Mouse (Mus musculus): Measurements from ENCODE around the gene F11r.

Gene F11r

DNA sequence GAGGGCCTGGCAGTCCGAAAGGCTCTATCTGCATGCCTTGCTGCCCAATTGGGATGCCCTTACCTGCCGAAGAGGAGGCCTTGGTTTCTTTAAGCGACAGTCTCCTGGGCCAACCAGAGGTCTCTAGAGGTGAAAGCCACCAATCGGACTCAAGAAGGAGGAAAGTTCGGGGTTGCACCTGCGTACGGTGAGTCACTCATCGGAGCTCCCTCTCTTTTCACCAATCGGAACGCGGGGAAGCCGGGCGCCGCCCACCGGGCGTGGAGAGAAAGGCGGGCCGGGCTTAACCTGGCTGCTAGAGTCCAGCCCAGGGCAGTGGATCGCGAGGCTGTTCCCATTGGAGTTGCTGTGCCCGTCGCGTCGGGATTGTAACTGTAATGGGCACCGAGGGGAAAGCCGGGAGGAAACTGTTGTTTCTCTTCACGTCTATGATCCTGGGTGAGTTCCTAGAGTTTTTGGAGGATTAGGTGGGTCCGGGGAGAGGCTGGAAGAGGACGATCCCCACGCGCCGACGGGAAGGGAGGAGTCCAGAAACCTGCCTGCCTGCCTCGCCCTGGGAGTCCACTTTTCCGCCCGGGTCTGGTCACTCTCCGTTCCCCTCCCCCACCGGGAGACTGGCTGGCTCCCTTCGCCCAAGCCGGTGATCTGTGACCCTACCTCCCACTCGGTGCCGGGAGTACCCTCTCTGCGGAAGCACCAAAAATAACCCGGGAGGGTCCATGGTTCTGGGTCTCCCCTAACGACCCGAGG lies at the start of gene F11r:
Gene F11r (plus strand): TSS at position 272 of the 750 bp plus-strand sequence.
- Histone ChIP-seq H3K27me3 (ENCODE audit: control insufficient read depth, insufficient read depth, low read length, poor library complexity, severe bottlenecking) (peaks cover 3% of the 10 kb centered on the region), H3K36me3 (ENCODE audit: control insufficient read depth, insufficient read depth, low read length, poor library complexity, severe bottlenecking) (no peaks in the 10 kb centered on the region)
- DNase-seq (ENCODE audit: low read depth, low spot score): peak; percentile 72

DNA sequence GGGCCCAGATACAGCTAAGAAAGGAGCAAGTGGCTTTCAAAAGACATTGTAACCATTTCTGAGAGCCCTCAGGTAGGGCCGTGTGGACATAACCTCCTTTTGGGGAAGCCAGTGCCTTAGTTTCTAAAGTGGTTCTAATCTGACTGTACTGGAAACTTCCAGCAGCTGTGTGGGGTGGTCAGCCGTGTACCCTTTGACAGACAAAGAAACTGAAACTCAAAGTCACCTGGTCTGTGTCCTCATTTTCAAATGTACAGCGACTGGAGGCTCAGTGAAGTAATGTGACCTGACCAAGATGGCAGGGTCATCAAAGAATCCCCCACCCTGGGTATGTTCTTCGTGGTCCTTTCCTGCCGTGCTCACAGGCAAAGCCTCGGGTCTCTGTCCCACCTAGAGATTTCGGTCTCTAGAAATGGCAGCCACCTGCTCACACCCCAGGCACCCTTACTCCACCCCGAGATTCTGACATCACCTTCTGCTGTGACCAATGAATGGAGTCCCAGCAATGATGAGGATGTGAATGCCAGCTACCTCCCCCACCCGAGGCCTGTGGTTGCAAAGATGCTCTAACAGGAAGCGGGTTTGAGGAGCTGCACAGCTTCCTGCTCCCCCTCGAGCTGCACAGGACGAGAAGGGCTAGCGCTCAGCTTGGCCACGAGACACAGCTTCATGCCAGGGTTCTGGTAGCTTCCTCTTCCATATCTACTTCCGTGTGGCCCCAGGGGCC lies 48.8 kb upstream of the F11r start, which contains the start of gene Arhgap30:
Gene Arhgap30 (plus strand): TSS at position 579 of the 727 bp plus-strand sequence.
- Histone ChIP-seq H3K27me3 (ENCODE audit: control insufficient read depth, insufficient read depth, low read length, poor library complexity, severe bottlenecking) (no peaks in the 10 kb centered on the region), H3K36me3 (ENCODE audit: control insufficient read depth, insufficient read depth, low read length, poor library complexity, severe bottlenecking) (peaks cover 6% of the 10 kb centered on the region)
- peak; percentile 97 for DNase-seq (ENCODE audit: low read depth, low spot score)

DNA sequence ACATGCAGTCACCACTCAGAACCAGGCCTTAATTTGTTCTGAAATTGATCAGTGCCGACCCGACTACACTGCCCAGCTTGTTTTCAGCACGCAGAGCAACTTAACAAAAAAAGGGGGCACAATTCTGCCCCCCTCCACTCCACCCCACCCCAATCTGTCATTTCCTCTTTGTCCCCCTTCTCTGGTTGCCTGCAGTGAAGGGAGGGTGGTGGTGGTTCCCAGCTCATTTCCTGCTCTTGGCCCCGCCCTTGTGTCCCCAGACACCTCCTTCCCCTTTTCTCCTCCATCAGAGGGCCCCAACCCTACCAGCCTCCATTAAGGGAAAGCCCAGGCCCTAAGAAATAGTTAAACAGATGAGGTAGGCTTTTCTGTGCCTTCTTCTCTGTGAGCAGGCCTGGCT lies 47.2 kb upstream of the F11r start:
- Histone ChIP-seq H3K36me3 (ENCODE audit: control insufficient read depth, insufficient read depth, low read length, poor library complexity, severe bottlenecking) (peaks cover 13% of the 10 kb centered on the region), H3K27me3 (ENCODE audit: control insufficient read depth, insufficient read depth, low read length, poor library complexity, severe bottlenecking) (no peaks in the 10 kb centered on the region)
- DNase-seq (ENCODE audit: low read depth, low spot score): peak; percentile 94

DNA sequence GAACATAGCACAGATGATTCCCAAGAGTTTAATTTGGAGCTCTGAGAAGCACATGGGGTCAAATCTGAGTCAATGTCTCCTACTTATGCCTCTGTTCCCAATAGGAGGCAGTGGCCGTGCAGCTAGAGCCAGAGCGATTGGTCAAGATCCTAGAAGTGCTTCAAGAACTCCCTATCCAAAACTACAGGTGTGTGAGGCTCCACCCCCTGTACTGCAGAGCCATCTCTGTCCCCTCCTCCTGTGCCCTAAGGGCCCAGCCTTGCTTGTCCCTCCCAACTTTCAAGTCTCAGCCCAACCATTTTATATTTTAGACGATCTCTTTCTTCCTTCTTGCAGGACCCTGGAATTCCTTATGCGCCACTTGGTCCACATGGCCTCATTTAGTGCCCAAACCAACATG lies 35.5 kb upstream of the F11r start:
- Histone ChIP-seq H3K36me3 (ENCODE audit: control insufficient read depth, insufficient read depth, low read length, poor library complexity, severe bottlenecking) (peaks cover 29% of the 10 kb centered on the region), H3K27me3 (ENCODE audit: control insufficient read depth, insufficient read depth, low read length, poor library complexity, severe bottlenecking) (no peaks in the 10 kb centered on the region)
- no peak for DNase-seq (ENCODE audit: low read depth, low spot score)

DNA sequence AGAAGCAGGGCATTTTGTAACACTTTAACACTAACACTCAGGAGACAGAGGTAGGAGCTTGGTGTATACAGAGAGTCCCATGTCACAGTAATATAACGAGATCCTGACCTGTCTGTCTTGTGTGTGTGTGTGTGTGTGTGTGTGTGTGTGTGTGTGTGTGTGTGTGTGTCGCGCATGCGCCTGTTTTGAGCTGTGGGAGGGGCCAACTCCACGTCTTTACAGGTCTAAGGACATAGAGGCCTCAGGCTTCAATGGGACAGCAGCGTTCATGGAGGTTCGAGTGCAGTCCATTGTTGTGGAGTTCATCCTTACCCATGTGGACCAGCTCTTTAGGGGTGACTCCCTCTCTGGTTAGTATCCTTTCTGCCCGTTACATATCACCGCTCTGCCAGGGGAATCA lies 34.3 kb upstream of the F11r start:
- no peak for DNase-seq (ENCODE audit: low read depth, low spot score)
- H3K36me3 ChIP-seq (ENCODE audit: control insufficient read depth, insufficient read depth, low read length, poor library complexity, severe bottlenecking): peaks cover 35% of the 10 kb centered on the region

DNA sequence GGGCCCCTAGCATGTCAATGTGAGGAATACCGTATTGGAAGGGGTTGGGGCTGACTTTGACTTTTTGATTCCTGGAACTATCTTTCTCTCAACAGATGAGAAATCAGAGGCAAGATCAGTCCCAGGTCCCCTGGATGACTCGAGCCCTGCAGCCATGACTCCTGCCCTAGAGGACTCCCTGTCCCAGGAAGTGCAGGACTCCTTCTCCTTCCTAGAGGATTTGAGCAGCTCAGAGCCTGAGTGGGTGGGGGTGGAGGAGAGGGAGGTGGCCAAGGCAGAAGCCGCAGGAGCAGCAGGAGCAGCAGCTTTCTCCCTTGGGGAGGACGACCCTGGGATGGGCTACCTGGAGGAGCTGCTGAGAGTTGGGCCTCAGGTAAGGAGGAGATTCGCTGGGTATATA lies 30.1 kb upstream of the F11r start:
- Histone ChIP-seq H3K36me3 (ENCODE audit: control insufficient read depth, insufficient read depth, low read length, poor library complexity, severe bottlenecking) (peaks cover 23% of the 10 kb centered on the region), H3K27me3 (ENCODE audit: control insufficient read depth, insufficient read depth, low read length, poor library complexity, severe bottlenecking) (no peaks in the 10 kb centered on the region)
- DNase-seq (ENCODE audit: low read depth, low spot score): no peak

More for the DNA sequence above, 34.3 kb upstream of the F11r start:
- no peaks in the 10 kb centered on the region for H3K27me3 ChIP-seq (ENCODE audit: control insufficient read depth, insufficient read depth, low read length, poor library complexity, severe bottlenecking)

DNA sequence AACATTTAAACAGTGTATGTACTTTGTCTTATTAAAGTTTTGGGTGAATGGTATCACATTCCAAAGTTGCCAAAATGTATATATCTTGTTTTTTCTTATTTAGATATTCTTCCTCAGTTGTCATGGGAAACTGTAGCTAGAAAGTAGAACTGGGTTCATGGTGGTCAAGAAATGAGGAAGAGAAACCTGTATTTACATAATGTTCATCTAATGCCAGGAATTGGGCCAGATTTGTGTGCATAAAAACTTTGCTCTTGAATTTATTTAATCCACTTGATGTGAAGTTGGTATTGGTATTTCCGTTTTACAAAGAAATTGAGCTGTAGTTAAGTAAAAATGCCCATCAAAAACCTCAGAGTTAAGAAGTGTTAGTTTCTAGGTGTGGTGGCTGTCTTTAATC lies 27.1 kb upstream of the F11r start:
- Histone ChIP-seq H3K36me3 (ENCODE audit: control insufficient read depth, insufficient read depth, low read length, poor library complexity, severe bottlenecking) (peaks cover 12% of the 10 kb centered on the region), H3K27me3 (ENCODE audit: control insufficient read depth, insufficient read depth, low read length, poor library complexity, severe bottlenecking) (no peaks in the 10 kb centered on the region)
- peak; percentile 82 for DNase-seq (ENCODE audit: low read depth, low spot score)

DNA sequence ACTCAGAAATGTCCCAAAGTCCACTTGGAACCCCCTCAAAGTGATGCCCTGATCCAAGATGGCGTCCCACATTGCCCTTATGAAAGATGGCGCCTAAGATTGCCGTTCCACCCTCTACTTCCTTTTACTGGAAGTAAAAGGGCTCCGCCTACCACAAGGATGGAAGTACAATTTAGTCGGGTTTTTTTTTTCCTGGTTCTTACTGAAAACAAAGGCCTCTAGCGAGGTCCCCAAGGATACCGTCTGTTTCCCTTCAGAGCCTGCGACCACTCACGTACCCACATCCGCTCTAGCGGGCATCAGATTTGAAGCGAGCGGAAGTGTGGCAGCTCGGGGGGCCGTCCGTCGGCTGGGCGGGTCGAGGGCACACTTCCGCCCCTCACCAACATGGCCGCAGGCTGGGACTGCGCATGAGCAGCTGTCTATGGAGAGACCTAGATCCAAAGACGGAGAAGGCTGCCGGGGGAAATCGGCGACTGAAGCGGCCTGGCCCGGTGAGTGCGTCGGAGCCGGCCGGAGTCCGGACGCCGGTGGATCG lies 26.3 kb upstream of the F11r start, which contains the start of gene Usf1:
Gene Usf1 (plus strand): TSS at position 367 of the 538 bp plus-strand sequence.
- peaks cover 18% of the 10 kb centered on the region for H3K36me3 ChIP-seq (ENCODE audit: control insufficient read depth, insufficient read depth, low read length, poor library complexity, severe bottlenecking)
- DNase-seq (ENCODE audit: low read depth, low spot score): peak; percentile 97

DNA sequence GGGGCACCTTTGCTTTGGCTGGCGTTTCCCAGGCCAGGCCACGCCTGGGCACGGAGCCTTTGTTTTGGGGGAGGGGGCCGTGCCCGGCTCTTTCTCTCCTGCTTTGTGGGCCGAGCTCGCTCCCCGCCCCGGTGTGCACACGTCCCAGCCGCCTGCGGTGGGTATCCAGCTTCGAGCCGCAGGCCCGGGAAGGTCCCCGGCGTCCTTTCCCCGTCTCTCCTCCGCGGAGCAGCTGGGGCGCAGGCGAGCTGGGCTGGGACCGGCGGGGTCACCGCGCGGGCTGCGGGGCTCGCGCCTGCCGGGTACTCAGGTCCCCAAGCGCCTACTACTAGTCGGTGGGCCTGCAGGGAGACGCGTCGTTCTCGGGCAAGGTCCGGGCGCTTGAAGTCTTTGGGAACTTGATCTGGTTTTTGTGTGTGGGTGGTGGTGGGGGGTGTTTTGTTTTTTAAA lies 25.8 kb upstream of the F11r start:
- DNase-seq (ENCODE audit: low read depth, low spot score): no peak
- Histone ChIP-seq H3K36me3 (ENCODE audit: control insufficient read depth, insufficient read depth, low read length, poor library complexity, severe bottlenecking) (peaks cover 20% of the 10 kb centered on the region), H3K27me3 (ENCODE audit: control insufficient read depth, insufficient read depth, low read length, poor library complexity, severe bottlenecking) (no peaks in the 10 kb centered on the region)

More for the DNA sequence above, 26.3 kb upstream of the F11r start, which contains the start of gene Usf1:
- H3K27me3 ChIP-seq (ENCODE audit: control insufficient read depth, insufficient read depth, low read length, poor library complexity, severe bottlenecking): no peaks in the 10 kb centered on the region

DNA sequence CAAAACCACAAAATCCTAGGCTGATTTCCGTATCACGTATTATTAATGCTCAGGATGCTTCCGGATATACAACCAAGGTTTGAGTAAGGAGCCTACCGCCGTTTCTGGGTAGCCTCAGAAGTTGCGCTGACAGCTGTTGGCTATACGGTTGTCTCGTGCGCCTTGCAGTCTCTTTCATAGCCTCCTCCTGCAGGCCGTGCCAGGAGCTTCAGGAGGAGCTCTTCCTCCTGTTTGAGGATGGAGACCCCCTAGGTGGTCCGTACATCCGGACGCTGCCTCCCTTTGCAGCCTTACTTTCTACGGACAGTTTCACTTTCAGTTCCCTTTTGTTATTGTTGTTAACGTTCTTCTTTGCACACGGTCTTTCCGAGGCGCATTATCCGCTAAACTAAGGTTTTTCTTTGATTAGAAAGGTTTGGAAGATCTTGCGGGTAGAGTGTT lies 25.3 kb upstream of the F11r start:
- H3K27me3 ChIP-seq (ENCODE audit: control insufficient read depth, insufficient read depth, low read length, poor library complexity, severe bottlenecking): no peaks in the 10 kb centered on the region
- H3K36me3 ChIP-seq (ENCODE audit: control insufficient read depth, insufficient read depth, low read length, poor library complexity, severe bottlenecking): peaks cover 23% of the 10 kb centered on the region
- peak; percentile 76 for DNase-seq (ENCODE audit: low read depth, low spot score)

DNA sequence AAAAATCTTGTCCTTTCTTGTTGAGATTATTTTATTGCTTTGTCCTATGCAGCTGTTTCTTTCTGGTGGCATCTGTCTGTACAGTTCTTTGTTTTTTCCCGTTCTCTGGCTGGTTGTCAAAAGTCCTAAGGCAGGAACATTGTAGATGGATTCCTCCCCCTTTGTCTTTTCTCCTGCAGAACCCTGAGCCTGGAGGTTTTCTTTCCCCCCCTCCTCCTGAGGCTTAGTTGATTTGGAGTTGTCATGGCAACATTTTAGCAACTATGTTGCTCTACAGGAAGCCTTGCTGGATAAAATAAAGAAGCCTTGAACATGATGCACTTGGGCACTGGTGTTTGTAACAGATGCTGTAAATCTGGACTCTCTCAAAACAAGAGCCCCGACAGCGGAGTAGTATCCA lies 24.9 kb upstream of the F11r start:
- H3K27me3 ChIP-seq (ENCODE audit: control insufficient read depth, insufficient read depth, low read length, poor library complexity, severe bottlenecking): no peaks in the 10 kb centered on the region
- DNase-seq (ENCODE audit: low read depth, low spot score): peak; percentile 28
- H3K36me3 ChIP-seq (ENCODE audit: control insufficient read depth, insufficient read depth, low read length, poor library complexity, severe bottlenecking): peaks cover 26% of the 10 kb centered on the region

DNA sequence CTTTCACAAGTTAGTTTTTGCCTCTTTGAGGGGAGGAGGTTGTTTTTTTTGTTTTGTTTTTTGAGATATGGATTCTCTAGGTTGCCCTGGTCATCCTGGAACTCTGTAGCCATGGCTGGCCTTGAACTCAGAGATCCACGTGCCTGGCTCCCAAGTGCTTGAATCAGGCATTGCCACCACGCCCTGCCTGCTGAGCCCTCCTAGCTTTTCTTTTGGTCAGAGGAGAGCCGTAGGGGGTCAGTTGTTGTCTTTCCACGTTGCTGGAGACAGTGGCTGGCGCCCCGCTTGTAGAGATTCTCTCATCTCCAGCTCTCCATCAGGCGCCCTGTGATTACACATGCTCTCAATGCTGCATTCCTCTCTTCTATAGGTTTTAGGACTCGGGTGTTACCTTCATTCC lies 23.7 kb upstream of the F11r start:
- Histone ChIP-seq H3K36me3 (ENCODE audit: control insufficient read depth, insufficient read depth, low read length, poor library complexity, severe bottlenecking) (peaks cover 28% of the 10 kb centered on the region), H3K27me3 (ENCODE audit: control insufficient read depth, insufficient read depth, low read length, poor library complexity, severe bottlenecking) (no peaks in the 10 kb centered on the region)
- DNase-seq (ENCODE audit: low read depth, low spot score): no peak

DNA sequence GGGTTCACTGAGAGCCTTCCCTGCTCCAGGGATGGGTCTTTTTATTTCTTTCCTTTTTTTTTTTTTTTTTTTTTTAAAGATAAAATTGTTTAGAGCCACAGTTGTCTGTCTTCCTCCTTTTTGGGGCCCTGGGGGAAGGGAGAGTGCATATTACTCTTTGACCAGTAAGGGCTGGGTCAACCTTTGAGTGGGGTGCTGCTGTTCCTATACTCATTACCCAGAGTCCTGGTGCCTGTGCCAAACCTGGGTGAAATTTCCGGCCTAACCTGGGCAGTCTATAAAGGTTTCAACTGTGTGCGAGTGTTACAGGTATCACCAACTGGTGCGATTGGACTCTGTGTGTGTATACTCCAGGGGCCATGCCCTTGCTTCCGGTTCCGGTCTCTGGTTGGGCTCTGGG lies 18.7 kb upstream of the F11r start, which contains the start of gene Tstd1:
Gene Tstd1 (plus strand): TSS at position 213 of the 400 bp plus-strand sequence.
- H3K27me3 ChIP-seq (ENCODE audit: control insufficient read depth, insufficient read depth, low read length, poor library complexity, severe bottlenecking): no peaks in the 10 kb centered on the region
- no peak for DNase-seq (ENCODE audit: low read depth, low spot score)
- peaks cover 41% of the 10 kb centered on the region for H3K36me3 ChIP-seq (ENCODE audit: control insufficient read depth, insufficient read depth, low read length, poor library complexity, severe bottlenecking)

DNA sequence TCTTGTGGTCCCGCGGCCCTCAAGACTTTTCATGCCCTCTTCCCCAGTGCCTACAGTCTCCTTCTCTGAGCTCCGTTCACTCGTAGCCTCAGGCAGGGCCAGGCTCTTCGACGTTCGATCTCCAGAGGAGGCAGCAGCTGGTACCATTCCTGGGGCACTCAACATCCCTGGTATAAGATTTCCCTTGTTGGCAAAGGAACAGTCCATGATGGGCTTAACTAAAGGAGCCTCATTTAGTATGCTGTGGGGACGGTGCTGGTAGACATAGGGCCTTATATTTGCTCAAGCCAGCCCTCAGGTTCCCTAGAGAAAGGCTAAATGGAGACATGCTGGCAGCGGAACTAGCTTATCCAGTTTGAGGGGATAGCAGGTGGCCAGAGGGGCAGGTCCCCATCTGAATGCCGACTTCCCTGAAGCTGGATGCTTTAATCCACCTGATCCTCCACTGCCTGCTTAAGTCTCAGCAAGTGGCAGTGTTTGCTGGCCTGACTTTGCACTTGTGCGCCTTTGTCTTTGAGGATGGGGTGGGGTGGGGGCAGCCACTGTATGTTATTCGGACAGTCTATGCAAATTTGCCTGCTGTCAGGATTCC lies 17.9 kb upstream of the F11r start:
- H3K27me3 ChIP-seq (ENCODE audit: control insufficient read depth, insufficient read depth, low read length, poor library complexity, severe bottlenecking): no peaks in the 10 kb centered on the region
- peaks cover 39% of the 10 kb centered on the region for H3K36me3 ChIP-seq (ENCODE audit: control insufficient read depth, insufficient read depth, low read length, poor library complexity, severe bottlenecking)
- DNase-seq (ENCODE audit: low read depth, low spot score): no peak
